Mouse (Mus musculus): ENCODE data around the gene Hdhd3. TPM values are rescaled to one million over a fixed set of nuclear protein-coding genes. Genes with fewer than 3 reads are reported as not detected.
"Not testable (repeated sequence)": the region's sequence is repeated elsewhere in the genome, so short reads cannot be mapped to it uniquely, and the experiment has no call there.

Gene Hdhd3
- polyA plus RNA-seq, 2 experiments from 2014 or later = 0.81 to 1.3 TPM

- no peak for ATAC-seq
Measured at GRCm38 (mm10) chr4:62509946-62510345, 6.7 kb upstream of the Hdhd3 start.

- no peak for ATAC-seq
Measured at GRCm38 (mm10) chr4:62508839-62509238, 5.6 kb upstream of the Hdhd3 start.

- peak; percentile 35 for ATAC-seq
Measured at GRCm38 (mm10) chr4:62506798-62507197, 3.5 kb upstream of the Hdhd3 start.

GRCm38 (mm10) chr4:62505991-62506390 is 2.7 kb upstream of the Hdhd3 start:
- ATAC-seq = no peak

GRCm38 (mm10) chr4:62502969-62503368 is 298 bp downstream of the Hdhd3 start:
- ATAC-seq = peak; percentile 38

GRCm38 (mm10) chr4:62501964-62502732 is 1.1 kb downstream of the Hdhd3 start:
- ATAC-seq = peak; percentile 84

GRCm38 (mm10) chr4:62501534-62501933 is 1.7 kb downstream of the Hdhd3 start:
- peak; percentile 16 for ATAC-seq

- ATAC-seq = no peak
Measured at GRCm38 (mm10) chr4:62500799-62501198, 2.5 kb downstream of the Hdhd3 start.

GRCm38 (mm10) chr4:62496815-62497214 is 6.5 kb downstream of the Hdhd3 start:
- no peak for ATAC-seq

GRCm38 (mm10) chr4:62495946-62496345 is 7.3 kb downstream of the Hdhd3 start:
- ATAC-seq = no peak

GRCm38 (mm10) chr4:62494230-62494629 is 9.0 kb downstream of the Hdhd3 start:
- ATAC-seq = no peak

GRCm38 (mm10) chr4:62492682-62493081 is 10.6 kb downstream of the Hdhd3 start:
- no peak for ATAC-seq

- no peak for ATAC-seq
Measured at GRCm38 (mm10) chr4:62487914-62488313, 15.4 kb downstream of the Hdhd3 start.

GRCm38 (mm10) chr4:62487172-62487571 is 16.1 kb downstream of the Hdhd3 start:
- ATAC-seq = no peak

- ATAC-seq = no peak
Measured at GRCm38 (mm10) chr4:62486162-62486696, 17.0 kb downstream of the Hdhd3 start.

GRCm38 (mm10) chr4:62485450-62486161 is 17.7 kb downstream of the Hdhd3 start:
- ATAC-seq = no peak

- ATAC-seq = no peak
Measured at GRCm38 (mm10) chr4:62484928-62485327, 18.3 kb downstream of the Hdhd3 start.

- ATAC-seq = peak; percentile 60
Measured at GRCm38 (mm10) chr4:62480709-62481605, 22.3 kb downstream of the Hdhd3 start.

- ATAC-seq = peak; percentile 58
Measured at GRCm38 (mm10) chr4:62479937-62480708, 23.1 kb downstream of the Hdhd3 start, which contains the start of gene Bspry. Bspry (plus strand) TSS chr4:62480053.

GRCm38 (mm10) chr4:62479593-62479936 is 23.7 kb downstream of the Hdhd3 start:
- not testable (repeated sequence) for ATAC-seq

GRCm38 (mm10) chr4:62477542-62478244 is 25.6 kb downstream of the Hdhd3 start:
- ATAC-seq = no peak
